29 mouse cellular contexts compared by ENCODE assay signal in the genomic region with DNA sequence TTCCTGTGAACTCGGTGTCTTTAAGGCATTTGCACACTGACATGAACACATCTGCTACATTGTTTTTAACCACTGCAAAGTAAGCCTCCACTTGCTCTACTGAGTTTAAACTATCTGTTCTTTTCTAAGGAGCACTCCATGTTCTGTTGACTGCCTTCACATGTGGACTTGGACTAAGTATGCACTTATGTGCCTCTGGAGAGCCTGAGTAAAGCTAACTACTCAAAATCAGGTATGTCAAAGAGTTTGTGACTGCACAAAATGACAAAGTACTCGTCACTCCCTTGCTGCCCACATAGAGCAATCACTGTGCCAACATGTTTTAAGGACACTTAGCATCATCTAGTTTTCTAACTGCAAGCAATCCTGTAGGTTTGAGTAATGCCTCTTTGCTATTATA.
"Had no signal": no experiment of that assay in that cellular context is flagged by ENCODE, and none has a peak within 500 bp of the region (broad histone marks: within the 10 kb centered on the region; RNA-seq: fewer than 3 reads in every experiment).

No protein-coding gene starts in this region.

- H3K9ac ChIP-seq: limb, embryonic 12.5 days; limb, embryonic 13.5 days; limb, embryonic 15.5 days; liver, embryonic 12.5 days; liver, embryonic 13.5 days; liver, embryonic 14.5 days; liver, embryonic 15.5 days; liver, postnatal 0 days; lung, embryonic 14.5 days; lung, embryonic 15.5 days; midbrain, embryonic 12.5 days; midbrain, embryonic 13.5 days; midbrain, embryonic 15.5 days; neural tube, embryonic 12.5 days had no signal

- ATAC-seq: liver, embryonic 12.5 days; liver, postnatal 0 days; midbrain, embryonic 13.5 days; midbrain, embryonic 15.5 days; midbrain, embryonic 16.5 days had no signal

- DNase-seq: layer of hippocampus, postnatal 36 days; left cerebral cortex, postnatal 4 days; liver; liver, embryonic 13.5 days; liver, postnatal 0 days; lung, adult 18-20 months; lung, embryonic 14.5 days; lung, postnatal 10 days; midbrain, embryonic 14.5 days had no signal

- H3K4me3 ChIP-seq: left cerebral cortex, adult 2 months; limb, embryonic 10.5 days; limb, embryonic 12.5 days; limb, embryonic 13.5 days; limb, embryonic 15.5 days; liver, embryonic 12.5 days; liver, embryonic 13.5 days; liver, embryonic 15.5 days; lung, embryonic 15.5 days; megakaryocyte, embryonic 14.5 days; midbrain, embryonic 10.5 days; midbrain, embryonic 12.5 days; midbrain, embryonic 13.5 days; midbrain, embryonic 15.5 days; myocyte; neural tube, embryonic 12.5 days had no signal

- H3K27ac ChIP-seq: left cerebral cortex, adult 2 months; limb, embryonic 10.5 days; limb, embryonic 12.5 days; limb, embryonic 13.5 days; limb, embryonic 15.5 days; liver, embryonic 12.5 days; liver, embryonic 13.5 days; liver, embryonic 14.5 days; liver, embryonic 15.5 days; lung, embryonic 15.5 days; macrophage; midbrain, embryonic 10.5 days; midbrain, embryonic 12.5 days; midbrain, embryonic 13.5 days; midbrain, embryonic 15.5 days; neural tube, embryonic 12.5 days had no signal

- H3K27me3 ChIP-seq: limb, embryonic 12.5 days; limb, embryonic 13.5 days; limb, embryonic 15.5 days; liver, embryonic 12.5 days; liver, embryonic 13.5 days; liver, embryonic 15.5 days; lung, embryonic 15.5 days; megakaryocyte, embryonic 14.5 days; midbrain, embryonic 12.5 days; midbrain, embryonic 13.5 days; midbrain, embryonic 15.5 days; neural tube, embryonic 12.5 days had no signal

- H3K4me1 ChIP-seq: limb, embryonic 10.5 days; limb, embryonic 12.5 days; limb, embryonic 13.5 days; limb, embryonic 15.5 days; liver, embryonic 13.5 days; liver, embryonic 15.5 days; lung, embryonic 15.5 days; megakaryocyte, embryonic 14.5 days; midbrain, embryonic 12.5 days; midbrain, embryonic 13.5 days; midbrain, embryonic 15.5 days; neural tube, embryonic 12.5 days had no signal

- H3K9me3 ChIP-seq: limb, embryonic 10.5 days; limb, embryonic 12.5 days; limb, embryonic 13.5 days; limb, embryonic 15.5 days; liver, embryonic 12.5 days; liver, embryonic 13.5 days; liver, embryonic 15.5 days; lung, embryonic 15.5 days; megakaryocyte, embryonic 14.5 days; midbrain, embryonic 10.5 days; midbrain, embryonic 12.5 days; midbrain, embryonic 13.5 days; midbrain, embryonic 15.5 days; neural tube, embryonic 12.5 days had no signal

- H3K36me3 ChIP-seq: limb, embryonic 10.5 days; limb, embryonic 12.5 days; limb, embryonic 13.5 days; limb, embryonic 15.5 days; liver, embryonic 12.5 days; liver, embryonic 13.5 days; liver, embryonic 15.5 days; lung, embryonic 15.5 days; midbrain, embryonic 10.5 days; midbrain, embryonic 12.5 days; midbrain, embryonic 13.5 days; midbrain, embryonic 15.5 days; neural tube, embryonic 12.5 days had no signal

- H3K4me2 ChIP-seq: limb, embryonic 12.5 days; limb, embryonic 13.5 days; limb, embryonic 15.5 days; liver, embryonic 11.5 days; liver, embryonic 12.5 days; liver, embryonic 13.5 days; liver, embryonic 15.5 days; lung, embryonic 14.5 days; lung, embryonic 15.5 days; midbrain, embryonic 11.5 days; midbrain, embryonic 12.5 days; midbrain, embryonic 13.5 days; midbrain, embryonic 15.5 days; neural tube, embryonic 12.5 days had no signal
